Mouse (Mus musculus) CH12.LX (cell line): ENCODE data around the gene Gm13694. TPM values are rescaled to one million over a fixed set of nuclear protein-coding genes. Genes with fewer than 3 reads are reported as not detected.
"Not testable (repeated sequence)": the region's sequence is repeated elsewhere in the genome, so short reads cannot be mapped to it uniquely, and the experiment has no call there.

Source experiments
- DNase-seq: peaks from one replicate; pipeline ENCODE4 v3.0.0-alpha.2; 2013; ENCODE audit errors: extremely low read depth
- H3K27ac ChIP-seq: 2 replicates; pipeline ENCODE4 v1.5.1; 2012; ENCODE audit warnings: low read depth, mild to moderate bottlenecking, control low read depth, moderate library complexity; ENCODE audit not compliant: insufficient read depth
- H3K27me3 ChIP-seq: replicated peaks from 2 replicates; pipeline ENCODE3; 2012; ENCODE audit warnings: inconsistent platforms
- H3K36me3 ChIP-seq, 2 experiments: replicated peaks in 1 of 2; 2 replicates each; pipeline versions ENCODE3 to v1.6.1; 2012; ENCODE audit warnings: inconsistent platforms in 1 of 2, low read length in 1 of 2, mild to moderate bottlenecking in 1 of 2, mixed read lengths in 1 of 2, moderate library complexity in 1 of 2; ENCODE audit not compliant: control insufficient read depth in 1 of 2, insufficient read depth in 1 of 2
- H3K4me1 ChIP-seq, 2 experiments: 2 replicates each; pipeline ENCODE4 v1.6.1; 2012; ENCODE audit warnings: inconsistent platforms in 1 of 2, moderate library complexity in 1 of 2; ENCODE audit not compliant: insufficient read depth in 2 of 2, control insufficient read depth in 1 of 2
- H3K4me2 ChIP-seq: 2 replicates; pipeline ENCODE4 v1.6.1; 2012; ENCODE audit warnings: low read depth, mild to moderate bottlenecking, control low read depth; ENCODE audit not compliant: poor library complexity, insufficient read depth, severe bottlenecking
- H3K4me3 ChIP-seq, 3 experiments: fragments of 150-350 bp in 1 of 3; sonication (generic) in 1 of 3; replicated peaks in 1 of 3; 2 replicates each; pipeline versions ENCODE3 to v1.5.1; 2011 to 2012; ENCODE audit warnings: low read depth in 2 of 3, low read length in 2 of 3, mild to moderate bottlenecking in 2 of 3, moderate library complexity in 2 of 3, control low read depth in 1 of 3, improper control_type of control experiment in 1 of 3, inconsistent platforms in 1 of 3, mixed read lengths in 1 of 3; ENCODE audit not compliant: poor library complexity in 1 of 3
- H3K79me2 ChIP-seq: replicated peaks from 2 replicates; pipeline ENCODE4 v1.6.1; 2012; ENCODE audit warnings: mild to moderate bottlenecking, moderate library complexity; ENCODE audit not compliant: control insufficient read depth, poor library complexity, insufficient read depth, severe bottlenecking; ENCODE audit errors: extremely low read depth
- H3K9ac ChIP-seq: 2 replicates; pipeline ENCODE4 v1.6.1; 2012; ENCODE audit warnings: low read depth, mild to moderate bottlenecking, control low read depth, moderate library complexity; ENCODE audit not compliant: insufficient read depth
- H3K9me3 ChIP-seq: replicated peaks from 2 replicates; pipeline ENCODE3; 2012; ENCODE audit warnings: low read length, inconsistent platforms, mixed read lengths
- CTCF ChIP-seq, 2 experiments: IDR thresholded peaks in 1 of 2; conservative IDR thresholded peaks in 1 of 2; 2 replicates each; pipeline ENCODE4 v1.5.1; 2011 to 2012; ENCODE audit warnings: low read depth in 2 of 2, low read length in 2 of 2, improper control_type of control experiment in 1 of 2, inconsistent platforms in 1 of 2, mild to moderate bottlenecking in 1 of 2, moderate library complexity in 1 of 2
- E2F4 ChIP-seq: IDR thresholded peaks from 2 replicates; pipeline ENCODE4 v1.6.1; 2011; ENCODE audit warnings: low read depth, low read length, improper control_type of control experiment; ENCODE audit not compliant: insufficient replicate concordance
- ELF1 ChIP-seq: IDR thresholded peaks from 2 replicates; pipeline ENCODE4 v1.6.1; 2014; ENCODE audit warnings: low read depth, mild to moderate bottlenecking, inconsistent platforms, low read length, improper control_type of control experiment
- JUN ChIP-seq: IDR thresholded peaks from 2 replicates; pipeline ENCODE4 v1.6.1; 2011; ENCODE audit warnings: low read depth, mild to moderate bottlenecking, low read length, improper control_type of control experiment, moderate library complexity; ENCODE audit not compliant: insufficient read depth
- NELFE ChIP-seq: IDR thresholded peaks from 2 replicates; pipeline ENCODE4 v1.6.1; 2011; ENCODE audit warnings: low read depth, low read length, improper control_type of control experiment
- NRF1 ChIP-seq: IDR thresholded peaks from 2 replicates; pipeline ENCODE4 v1.6.1; 2014; ENCODE audit warnings: low read depth, mild to moderate bottlenecking, inconsistent platforms, low read length, improper control_type of control experiment, moderate library complexity
- PAX5 ChIP-seq: IDR thresholded peaks from 2 replicates; pipeline ENCODE4 v1.6.1; 2012; ENCODE audit warnings: low read length, inconsistent platforms, mixed read lengths
- POLR2A ChIP-seq: IDR thresholded peaks from 2 replicates; pipeline ENCODE4 v1.6.1; 2011; ENCODE audit warnings: low read depth, mild to moderate bottlenecking, improper control_type of control experiment, low read length
- POLR2AphosphoS2 ChIP-seq: IDR thresholded peaks from 2 replicates; pipeline ENCODE4 v1.6.1; 2011; ENCODE audit warnings: low read depth, low read length, improper control_type of control experiment
- SIN3A ChIP-seq: IDR thresholded peaks from 2 replicates; pipeline ENCODE4 v1.6.1; 2012; ENCODE audit warnings: low read length, improper control_type of control experiment, inconsistent platforms
- SMC3 ChIP-seq: IDR thresholded peaks from 2 replicates; pipeline ENCODE4 v1.6.1; 2011; ENCODE audit warnings: low read depth, low read length, improper control_type of control experiment
- UBTF ChIP-seq: IDR thresholded peaks from 2 replicates; pipeline ENCODE4 v1.6.1; 2012; ENCODE audit warnings: low read depth, mild to moderate bottlenecking, inconsistent platforms, low read length, improper control_type of control experiment, moderate library complexity
- ZC3H11A ChIP-seq: IDR thresholded peaks from 2 replicates; pipeline ENCODE4 v1.6.1; 2012; ENCODE audit warnings: low read depth, mild to moderate bottlenecking, inconsistent platforms, low read length, improper control_type of control experiment
- ZMIZ1 ChIP-seq: IDR thresholded peaks from 2 replicates; pipeline ENCODE4 v1.6.1; 2012; ENCODE audit warnings: low read depth, mild to moderate bottlenecking, inconsistent platforms, low read length, improper control_type of control experiment
- dilution Hi-C: fragments of 300-500 bp; cut with MboI; formaldehyde crosslinking; loops from 2 replicates; pipeline ENCODE4 v1.14.3; 2020; ENCODE audit warnings: low sequenced_read_pairs; ENCODE audit not compliant: extremely low pct_unique_long_range_greater_than_20kb, extremely low pct_ligation_motif_present
- in situ Hi-C: fragments of 300-500 bp; cut with MboI; formaldehyde crosslinking; loops from 3 replicates; pipeline ENCODE4 v1.14.3; 2019; ENCODE audit warnings: low sequenced_read_pairs, low pct_ligation_motif_present, low pct_unique_long_range_greater_than_20kb, mixed read lengths
- polyA plus RNA-seq: library from polyadenylated mRNA; unstranded; fragments of >175 nt; gene quantifications from 2 replicates; pipeline ENCODE4 v1.2.1, GENCODE M21; 2012; ENCODE audit warnings: low read depth; ENCODE audit not compliant: insufficient read length
- total RNA-seq, 2 experiments: library from RNA; depleted of rRNA; stranded (reverse); fragments of 300-350 nt in 1 of 2; fragments of >200 nt in 1 of 2; gene quantifications; 2 replicates each; pipeline ENCODE4 v1.2.3; 2012 to 2014

Gene Gm13694
- total and polyA plus RNA-seq, 3 experiments = 0.04 to 0.44 TPM; not detected in 1

DNA sequence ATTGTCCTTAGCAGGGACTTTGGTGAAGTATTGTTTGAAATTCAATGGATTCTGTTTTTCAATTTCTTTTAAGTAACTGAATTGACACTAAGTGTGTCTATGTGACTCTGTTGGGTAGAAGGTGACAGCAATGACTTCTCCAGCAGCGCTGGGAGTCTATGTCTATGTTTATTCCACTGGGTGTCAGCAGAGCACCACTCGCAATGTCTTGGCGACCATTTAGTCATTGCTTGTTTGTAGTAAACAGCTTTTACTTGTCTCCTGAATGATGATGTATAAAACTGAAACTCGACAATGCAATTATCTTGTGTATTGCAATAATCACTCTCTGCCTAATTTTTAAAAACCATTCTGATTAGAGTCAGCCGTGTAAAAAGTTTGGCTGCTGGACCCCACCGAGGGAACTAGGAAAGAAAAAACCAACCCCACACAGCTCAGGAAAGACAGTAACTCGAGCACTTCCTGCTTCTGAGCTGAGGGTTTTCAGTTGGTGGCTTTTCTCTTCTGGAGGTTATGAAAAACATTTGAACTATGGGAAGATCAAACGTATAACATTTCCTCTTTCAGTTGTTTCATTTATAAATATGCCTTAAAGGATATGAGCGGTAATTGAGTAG lies 15.0 kb downstream of the Gm13694 start:
- in situ Hi-C loops = not testable (repeated sequence)

DNA sequence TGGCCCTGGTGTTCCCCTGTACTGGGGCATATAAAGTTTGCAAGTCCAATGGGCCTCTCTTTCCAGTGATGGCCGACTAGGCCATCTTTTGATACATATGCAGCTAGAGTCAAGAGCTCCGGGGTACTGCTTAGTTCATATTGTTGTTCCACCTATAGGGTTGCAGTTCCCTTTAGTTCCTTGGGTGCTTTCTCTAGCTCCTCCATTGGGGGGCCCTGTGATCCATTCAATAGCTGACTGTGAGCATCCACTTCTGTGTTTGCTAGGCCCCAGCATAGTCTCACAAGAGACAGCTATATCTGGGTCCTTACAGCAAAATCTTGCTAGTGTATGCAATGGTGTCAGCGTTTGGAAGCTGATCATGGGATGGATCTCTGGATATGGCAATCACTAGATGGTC lies 15.8 kb downstream of the Gm13694 start:
- H3K27ac ChIP-seq, H3K4me3 ChIP-seq: not testable (repeated sequence)

More for the DNA sequence above, 15.0 kb downstream of the Gm13694 start:
- H3K9me3 ChIP-seq = not testable (repeated sequence)
- TF ChIP-seq ELF1 = peak; percentile 55
- TF ChIP-seq, all 38 proteins: peak for 1; not testable (repeated sequence) for 37
- peak overlapping the region in 1 of 3 experiments; percentile 23 for H3K4me3 ChIP-seq
- H3K79me2 ChIP-seq, H3K27me3 ChIP-seq, H3K4me1 ChIP-seq, H3K9ac ChIP-seq, H3K27ac ChIP-seq, H3K36me3 ChIP-seq, dilution Hi-C loops: not testable (repeated sequence)
- peak; percentile 29 for DNase-seq
- H3K4me2 ChIP-seq = peak overlapping the region; percentile 75

DNA sequence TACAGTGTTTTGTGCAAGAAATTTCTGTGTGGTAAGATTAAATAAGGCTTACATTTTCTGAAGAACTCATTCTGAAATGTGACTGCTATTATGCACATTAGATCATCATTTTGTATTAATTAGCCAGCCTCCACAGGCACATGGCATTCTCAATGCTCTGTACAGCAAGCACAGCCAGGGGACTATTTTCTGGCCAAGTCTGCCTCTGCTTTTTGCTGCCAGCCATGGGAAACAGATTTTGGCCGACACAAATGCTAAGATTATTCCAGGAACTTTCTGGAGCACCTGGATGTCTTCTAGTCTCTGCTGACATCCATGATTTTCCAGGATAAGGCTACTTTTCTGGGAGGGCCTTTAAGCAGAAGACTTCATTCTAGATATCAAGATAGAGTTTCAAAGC lies 30.2 kb downstream of the Gm13694 start:
- Histone ChIP-seq H3K4me3 (no peak overlapping the region), H3K9me3 (no peaks in the 10 kb centered on the region), H3K4me2 (no peak overlapping the region), H3K9ac (no peak overlapping the region), H3K27ac (no peak overlapping the region), H3K4me1 (no peaks in the 10 kb centered on the region), H3K79me2 (no peaks in the 10 kb centered on the region), H3K27me3 (no peaks in the 10 kb centered on the region), H3K36me3 (no peaks in the 10 kb centered on the region)
- dilution Hi-C loops = no loop called here
- in situ Hi-C loops = no loop called here
- DNase-seq = no peak
- no peak for TF ChIP-seq SMC3
- no peak for TF ChIP-seq NELFE
- TF ChIP-seq E2F4 = no peak
- no peak for TF ChIP-seq JUN
- no peak for TF ChIP-seq UBTF
- TF ChIP-seq SIN3A = no peak
- TF ChIP-seq ZC3H11A = no peak
- no peak for TF ChIP-seq POLR2A
- no peak for TF ChIP-seq NRF1
- TF ChIP-seq CTCF (conservative IDR thresholded peaks at IDR 0.05 in 1 of 2, IDR thresholded peaks at IDR 0.05 in 1 of 2; ENCODE audit: low read depth in 2 of 2, low read length in 2 of 2) = no peak
- TF ChIP-seq ZMIZ1 = no peak
- no peak for TF ChIP-seq POLR2AphosphoS2
- TF ChIP-seq PAX5 = no peak

More for the DNA sequence above, 15.8 kb downstream of the Gm13694 start:
- H3K9ac ChIP-seq, dilution Hi-C loops, DNase-seq, in situ Hi-C loops, H3K79me2 ChIP-seq, H3K36me3 ChIP-seq, H3K4me1 ChIP-seq, H3K4me2 ChIP-seq, H3K27me3 ChIP-seq, H3K9me3 ChIP-seq: not testable (repeated sequence)
